Mouse (Mus musculus): ENCODE results near the gene Gm10198. TPM values are rescaled to one million over a fixed set of nuclear protein-coding genes. Genes with fewer than 3 reads are reported as not detected.

Gene Gm10198
- polyA plus RNA-seq (2015; fragmentation: Nextera tagmentation; extraction: Ambion mirVana) = not detected in 2 replicates

DNA sequence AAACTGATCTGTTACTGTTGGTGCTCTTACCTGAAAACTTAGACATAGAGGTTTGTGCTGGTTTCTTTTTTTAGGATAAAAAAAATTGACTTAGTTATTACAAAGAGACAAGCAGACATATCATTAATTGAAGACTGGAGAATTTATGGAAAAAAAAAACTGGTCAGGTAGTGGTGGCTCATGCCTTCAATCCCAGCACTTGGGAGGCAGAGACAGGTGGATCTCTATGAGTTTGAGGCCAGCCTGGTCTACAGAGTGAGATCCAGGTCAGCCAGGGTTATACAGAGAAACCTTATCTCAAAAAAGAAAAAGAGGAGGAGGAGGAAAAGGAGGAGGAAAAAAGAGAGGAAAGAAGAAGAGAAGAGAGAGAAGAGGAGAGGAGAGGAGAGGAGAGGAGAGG is at the start of gene Gm10198:
Gene Gm10198, plus strand, starts transcription at position 301 of the 400 bp plus-strand sequence.
- Histone ChIP-seq H3K4me1 (ENCODE audit: control insufficient read depth, low read depth, low read length) (no peaks in the 10 kb centered on the region), H3K27ac (ENCODE audit: low read length) (no peak within 1 kb of the TSS), H3K9ac (ENCODE audit: low read depth, low read length) (no peak within 1 kb of the TSS), H3K9me3 (replicated peaks; ENCODE audit: control insufficient read depth, low read length) (no peaks in the 10 kb centered on the region), H3K27me3 (ENCODE audit: control insufficient read depth, insufficient read depth, low read depth, low read length) (no peaks in the 10 kb centered on the region), H3K4me3 (ENCODE audit: low read depth, low read length) (no peak within 1 kb of the TSS), H3K4me2 (ENCODE audit: low read depth, low read length) (no peak within 1 kb of the TSS), H3K36me3 (ENCODE audit: control insufficient read depth, insufficient read depth) (no peaks in the 10 kb centered on the region)
- no peak for ATAC-seq (ENCODE audit: low read depth)

DNA sequence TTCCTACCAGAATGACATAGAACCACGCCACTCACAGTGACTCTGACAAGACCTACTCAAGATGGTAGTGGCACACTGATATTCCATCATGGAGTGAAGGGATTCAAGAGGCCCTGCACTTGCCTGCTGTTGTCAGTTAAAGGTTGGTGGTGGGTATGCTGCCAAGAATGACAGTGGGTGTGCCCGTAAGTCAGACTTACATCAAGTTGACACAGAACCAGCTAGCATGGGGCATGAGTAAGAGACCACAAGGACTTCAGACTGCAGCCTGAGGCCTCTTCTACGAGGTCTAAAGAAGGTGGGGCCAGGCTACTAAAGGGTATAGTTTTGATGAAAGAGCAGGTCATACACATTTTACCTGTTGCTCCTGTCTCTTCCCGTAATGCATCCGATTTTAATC is 47.3 kb upstream of the Gm10198 start:
- Histone ChIP-seq H3K27ac (ENCODE audit: low read length) (no peak overlapping the region), H3K36me3 (ENCODE audit: control insufficient read depth, insufficient read depth) (no peaks in the 10 kb centered on the region)
- WGBS (ENCODE audit: insufficient replicate concordance) = 70% methylated on average over 5 of the region's 5 CpGs

DNA sequence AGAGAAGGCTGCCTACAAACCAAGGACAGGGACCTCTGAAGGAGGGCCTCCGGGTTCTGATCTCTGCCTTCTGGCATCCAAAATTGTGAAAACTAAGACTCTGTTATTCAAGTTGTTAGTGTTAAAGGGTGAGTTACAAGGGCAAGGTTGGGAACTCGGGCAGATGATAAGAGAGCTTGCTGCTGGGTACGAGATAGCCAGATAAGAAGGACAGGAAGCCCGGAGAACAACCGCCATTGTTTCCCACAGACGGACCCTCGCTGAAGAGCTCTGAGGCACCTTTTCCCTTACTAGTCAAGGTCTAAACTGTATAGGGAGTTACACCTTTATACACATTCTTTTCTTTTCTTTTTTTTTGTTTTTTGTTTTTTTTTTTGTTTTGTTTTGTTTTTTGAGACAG is 39.8 kb upstream of the Gm10198 start:
- no peak for ATAC-seq (ENCODE audit: low read depth)
- no peak overlapping the region for H3K4me2 ChIP-seq (ENCODE audit: low read depth, low read length)
- no peak overlapping the region for H3K9ac ChIP-seq (ENCODE audit: low read depth, low read length)
- no peaks in the 10 kb centered on the region; the same call in 1 of the 2 replicates for H3K9me3 ChIP-seq (replicated peaks; ENCODE audit: control insufficient read depth, low read length)
- WGBS (ENCODE audit: insufficient replicate concordance) = 16% methylated on average over 7 of the region's 7 CpGs
- H3K27ac ChIP-seq (ENCODE audit: low read length) = peak overlapping the region; percentile 18
- H3K36me3 ChIP-seq (ENCODE audit: control insufficient read depth, insufficient read depth) = no peaks in the 10 kb centered on the region
- H3K4me1 ChIP-seq (ENCODE audit: control insufficient read depth, low read depth, low read length) = peaks cover 63% of the 10 kb centered on the region
- H3K4me3 ChIP-seq (ENCODE audit: low read depth, low read length) = no peak overlapping the region
- H3K27me3 ChIP-seq (ENCODE audit: control insufficient read depth, insufficient read depth, low read depth, low read length) = no peaks in the 10 kb centered on the region

More for the DNA sequence above, 47.3 kb upstream of the Gm10198 start:
- H3K4me1 ChIP-seq (ENCODE audit: control insufficient read depth, low read depth, low read length) = peaks cover 24% of the 10 kb centered on the region
- no peak overlapping the region for H3K4me2 ChIP-seq (ENCODE audit: low read depth, low read length)
- no peaks in the 10 kb centered on the region for H3K9me3 ChIP-seq (replicated peaks; ENCODE audit: control insufficient read depth, low read length)
- H3K9ac ChIP-seq (ENCODE audit: low read depth, low read length) = no peak overlapping the region
- H3K27me3 ChIP-seq (ENCODE audit: control insufficient read depth, insufficient read depth, low read depth, low read length) = no peaks in the 10 kb centered on the region
- ATAC-seq (ENCODE audit: low read depth) = no peak
- no peak overlapping the region for H3K4me3 ChIP-seq (ENCODE audit: low read depth, low read length)

- Histone ChIP-seq H3K4me1 (ENCODE audit: control insufficient read depth, low read depth, low read length) (peaks cover 59% of the 10 kb centered on the region), H3K27ac (ENCODE audit: low read length) (0 out of 2 replicates have a peak overlapping the region, but pooled peaks have one; percentile 2)
These were observed 39.4 kb upstream of the Gm10198 start for GRCm38 (mm10) chr13:111553182-111553581.

GRCm38 (mm10) chr13:111553941-111554340 is 38.6 kb upstream of the Gm10198 start:
- H3K27ac ChIP-seq (ENCODE audit: low read length) = no peak overlapping the region; the same call in 1 of the 2 replicates
- no peaks in the 10 kb centered on the region for H3K36me3 ChIP-seq (ENCODE audit: control insufficient read depth, insufficient read depth)
- no peak overlapping the region for H3K9ac ChIP-seq (ENCODE audit: low read depth, low read length)
- ATAC-seq (ENCODE audit: low read depth) = no peak
- no peak overlapping the region for H3K4me3 ChIP-seq (ENCODE audit: low read depth, low read length)
- H3K4me1 ChIP-seq (ENCODE audit: control insufficient read depth, low read depth, low read length) = peaks cover 53% of the 10 kb centered on the region
- no peak overlapping the region for H3K4me2 ChIP-seq (ENCODE audit: low read depth, low read length)
- no peaks in the 10 kb centered on the region for H3K27me3 ChIP-seq (ENCODE audit: control insufficient read depth, insufficient read depth, low read depth, low read length)
- WGBS (ENCODE audit: insufficient replicate concordance) = 62% methylated on average over 8 of the region's 8 CpGs
- no peaks in the 10 kb centered on the region; the same call in 1 of the 2 replicates for H3K9me3 ChIP-seq (replicated peaks; ENCODE audit: control insufficient read depth, low read length)

More at GRCm38 (mm10) chr13:111553182-111553581, 39.4 kb upstream of the Gm10198 start:
- H3K4me3 ChIP-seq (ENCODE audit: low read depth, low read length) = no peak overlapping the region
- H3K9me3 ChIP-seq (replicated peaks; ENCODE audit: control insufficient read depth, low read length) = no peaks in the 10 kb centered on the region; the same call in 1 of the 2 replicates
- no peaks in the 10 kb centered on the region for H3K36me3 ChIP-seq (ENCODE audit: control insufficient read depth, insufficient read depth)
- WGBS (ENCODE audit: insufficient replicate concordance) = 53% methylated on average over 7 of the region's 7 CpGs
- no peak overlapping the region for H3K4me2 ChIP-seq (ENCODE audit: low read depth, low read length)
- H3K27me3 ChIP-seq (ENCODE audit: control insufficient read depth, insufficient read depth, low read depth, low read length) = no peaks in the 10 kb centered on the region
- H3K9ac ChIP-seq (ENCODE audit: low read depth, low read length) = no peak overlapping the region
- no peak for ATAC-seq (ENCODE audit: low read depth)

DNA sequence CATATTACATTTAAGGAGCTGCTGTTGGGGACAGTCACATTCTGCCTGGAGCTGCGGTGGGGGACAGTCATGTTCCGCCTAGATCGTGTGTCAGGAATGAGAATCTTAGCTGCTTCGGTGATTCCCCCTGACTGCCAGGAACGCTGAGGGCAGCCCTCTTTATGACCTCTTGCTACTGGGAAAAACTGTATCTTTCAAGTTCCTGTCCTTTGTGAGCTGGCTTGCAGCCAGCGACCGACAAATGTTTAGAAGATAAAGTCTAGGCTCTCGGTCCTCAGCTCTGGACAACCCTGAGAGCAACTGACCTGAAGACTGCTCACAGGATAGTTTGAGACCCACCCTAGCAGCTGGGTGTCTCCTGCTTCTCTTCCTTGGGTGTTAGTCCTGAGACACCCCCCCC is 37.3 kb upstream of the Gm10198 start:
- Histone ChIP-seq H3K9me3 (replicated peaks; ENCODE audit: control insufficient read depth, low read length) (no peaks in the 10 kb centered on the region; the same call in 1 of the 2 replicates), H3K36me3 (ENCODE audit: control insufficient read depth, insufficient read depth) (no peaks in the 10 kb centered on the region), H3K4me3 (ENCODE audit: low read depth, low read length) (no peak overlapping the region), H3K4me1 (ENCODE audit: control insufficient read depth, low read depth, low read length) (peaks cover 43% of the 10 kb centered on the region), H3K27me3 (ENCODE audit: control insufficient read depth, insufficient read depth, low read depth, low read length) (no peaks in the 10 kb centered on the region), H3K27ac (ENCODE audit: low read length) (peak overlapping the region; percentile 84), H3K4me2 (ENCODE audit: low read depth, low read length) (peak overlapping the region; percentile 45), H3K9ac (ENCODE audit: low read depth, low read length) (peak overlapping the region; percentile 37)
- 8% methylated on average over 8 of the region's 8 CpGs for WGBS (ENCODE audit: insufficient replicate concordance)
- peak; percentile 74 for ATAC-seq (ENCODE audit: low read depth)

DNA sequence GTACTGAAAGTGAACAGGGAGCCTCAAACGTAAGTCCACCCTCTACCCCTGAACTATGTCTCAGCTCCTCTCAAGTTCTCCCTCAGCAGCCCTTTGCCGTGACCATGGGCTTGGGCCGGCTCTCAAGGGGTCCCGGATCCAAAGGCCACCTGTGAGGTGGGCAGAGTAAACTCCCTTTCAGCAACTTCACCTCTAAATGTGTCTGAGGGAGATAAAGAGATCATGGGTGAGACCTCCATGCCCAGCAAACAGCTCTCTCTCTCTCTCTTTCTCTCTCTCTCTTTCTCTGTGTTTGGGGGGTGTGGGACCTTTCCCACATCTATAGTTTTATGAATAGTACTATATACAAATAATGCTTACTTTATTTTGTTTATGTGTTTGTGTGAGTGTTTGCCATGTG is 36.2 kb upstream of the Gm10198 start:
- Histone ChIP-seq H3K4me2 (ENCODE audit: low read depth, low read length) (peak overlapping the region; percentile 48), H3K9ac (ENCODE audit: low read depth, low read length) (peak overlapping the region; percentile 34; the same call in 1 of the 2 replicates), H3K27ac (ENCODE audit: low read length) (peak overlapping the region; percentile 83), H3K4me1 (ENCODE audit: control insufficient read depth, low read depth, low read length) (peaks cover 43% of the 10 kb centered on the region), H3K36me3 (ENCODE audit: control insufficient read depth, insufficient read depth) (no peaks in the 10 kb centered on the region), H3K4me3 (ENCODE audit: low read depth, low read length) (no peak overlapping the region), H3K27me3 (ENCODE audit: control insufficient read depth, insufficient read depth, low read depth, low read length) (no peaks in the 10 kb centered on the region), H3K9me3 (replicated peaks; ENCODE audit: control insufficient read depth, low read length) (no peaks in the 10 kb centered on the region; the same call in 1 of the 2 replicates)
- ATAC-seq (ENCODE audit: low read depth) = peak; percentile 81
- WGBS (ENCODE audit: insufficient replicate concordance) = 32% methylated on average over 4 of the region's 4 CpGs

DNA sequence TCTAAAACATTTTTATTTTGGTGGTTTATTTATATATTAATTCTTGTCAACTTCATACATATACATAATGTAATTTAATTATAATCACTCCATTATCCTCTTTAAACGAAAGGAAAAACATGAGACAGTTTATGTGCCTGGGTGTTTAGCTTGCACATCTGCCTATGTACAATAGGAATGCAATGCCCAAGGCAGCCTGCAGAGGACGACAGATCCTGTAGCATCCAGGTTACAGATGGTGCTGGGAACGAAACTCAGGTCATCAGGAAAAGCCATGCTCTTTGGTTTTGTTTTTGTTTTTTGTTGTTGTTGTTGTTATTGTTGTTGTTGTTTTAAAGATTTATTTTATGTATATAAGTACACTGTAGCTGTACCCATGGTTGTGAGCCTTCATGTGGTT is 32.4 kb upstream of the Gm10198 start:
- no peak overlapping the region for H3K4me2 ChIP-seq (ENCODE audit: low read depth, low read length)
- no peaks in the 10 kb centered on the region; the same call in 1 of the 2 replicates for H3K9me3 ChIP-seq (replicated peaks; ENCODE audit: control insufficient read depth, low read length)
- no peak overlapping the region for H3K9ac ChIP-seq (ENCODE audit: low read depth, low read length)
- H3K27ac ChIP-seq (ENCODE audit: low read length) = no peak overlapping the region
- ATAC-seq (ENCODE audit: low read depth) = no peak
- no peaks in the 10 kb centered on the region for H3K27me3 ChIP-seq (ENCODE audit: control insufficient read depth, insufficient read depth, low read depth, low read length)
- no peaks in the 10 kb centered on the region for H3K36me3 ChIP-seq (ENCODE audit: control insufficient read depth, insufficient read depth)
- H3K4me3 ChIP-seq (ENCODE audit: low read depth, low read length) = no peak overlapping the region
- peaks cover 17% of the 10 kb centered on the region for H3K4me1 ChIP-seq (ENCODE audit: control insufficient read depth, low read depth, low read length)
- 75% methylated on average over 3 of the region's 3 CpGs for WGBS (ENCODE audit: insufficient replicate concordance)

- Histone ChIP-seq H3K4me1 (ENCODE audit: control insufficient read depth, low read depth, low read length) (no peaks in the 10 kb centered on the region), H3K9me3 (replicated peaks; ENCODE audit: control insufficient read depth, low read length) (no peaks in the 10 kb centered on the region; the same call in 1 of the 2 replicates), H3K36me3 (ENCODE audit: control insufficient read depth, insufficient read depth) (no peaks in the 10 kb centered on the region), H3K4me3 (ENCODE audit: low read depth, low read length) (no peak overlapping the region), H3K4me2 (ENCODE audit: low read depth, low read length) (no peak overlapping the region), H3K27me3 (ENCODE audit: control insufficient read depth, insufficient read depth, low read depth, low read length) (no peaks in the 10 kb centered on the region), H3K9ac (ENCODE audit: low read depth, low read length) (no peak overlapping the region), H3K27ac (ENCODE audit: low read length) (no peak overlapping the region)
- no peak for ATAC-seq (ENCODE audit: low read depth)
- 68% methylated on average over 5 of the region's 5 CpGs for WGBS (ENCODE audit: insufficient replicate concordance)
These were observed 30.0 kb upstream of the Gm10198 start for GRCm38 (mm10) chr13:111562595-111562994.

All from liver, embryonic 16.5 days (tissue).